Mouse (Mus musculus) intestine, embryonic 16.5 days (tissue): Measurements from ENCODE around the gene Tex29. TPM values are rescaled to one million over a fixed set of nuclear protein-coding genes. Genes with fewer than 3 reads are reported as not detected.

Source experiments
- ATAC-seq: fragments of 200-750 bp; cut with Nextera tagmentation; 2 replicates; pipeline ENCODE4 v1.8.0; 2017; ENCODE audit warnings: moderate TSS enrichment, moderate library complexity
- H3K27ac ChIP-seq: fragments of 300-500 bp; sonication (generic); 2 replicates; pipeline ENCODE4 v1.5.1; 2014; ENCODE audit warnings: mild to moderate bottlenecking, low read length
- H3K27me3 ChIP-seq: fragments of 300-500 bp; sonication (generic); replicated peaks from 2 replicates; pipeline ENCODE4 v1.6.1; 2014; ENCODE audit warnings: low read length, control low read depth, mixed read lengths; ENCODE audit not compliant: control insufficient read depth, insufficient read depth
- H3K36me3 ChIP-seq: fragments of 300-500 bp; sonication (generic); 2 replicates; pipeline ENCODE4 v1.6.1; 2014; ENCODE audit warnings: low read length, control low read depth; ENCODE audit not compliant: control insufficient read depth, insufficient read depth
- H3K4me1 ChIP-seq: fragments of 300-500 bp; sonication (generic); 2 replicates; pipeline ENCODE4 v1.6.1; 2014; ENCODE audit warnings: low read length, control low read depth, mixed read lengths; ENCODE audit not compliant: control insufficient read depth, insufficient read depth
- H3K4me2 ChIP-seq: fragments of 300-500 bp; sonication (generic); 2 replicates; pipeline ENCODE4 v1.6.1; 2014; ENCODE audit warnings: low read depth, low read length, control low read depth
- H3K4me3 ChIP-seq: fragments of 300-500 bp; sonication (generic); 2 replicates; pipeline ENCODE4 v1.5.1; 2014; ENCODE audit warnings: mild to moderate bottlenecking, low read length
- H3K9ac ChIP-seq: fragments of 300-500 bp; sonication (generic); 2 replicates; pipeline ENCODE4 v1.6.1; 2014; ENCODE audit warnings: low read depth, low read length
- H3K9me3 ChIP-seq: fragments of 300-500 bp; sonication (generic); 2 replicates; pipeline ENCODE4 v1.6.1; 2016; ENCODE audit warnings: low read length, control low read depth; ENCODE audit not compliant: control insufficient read depth
- WGBS: fragments of 180-500 bp; shearing (Covaris S2); extraction: QIAGEN DNeasy Blood & Tissue Kit; methylation state at CpG from one replicate; pipeline ENCODE4 v1.1.7; 2014; 5-methylcytosine and 5-hydroxymethylcytosine counted together
- polyA plus RNA-seq: library from polyadenylated mRNA; unstranded; fragments of >200 nt; fragmentation: Nextera tagmentation; extraction: Ambion mirVana; gene quantifications from 2 replicates; pipeline ENCODE4 v1.2.1, GENCODE M21; 2015

Gene Tex29
- polyA plus RNA-seq, result 0.37 TPM in 1 of 2 replicates, not detected in the other

DNA sequence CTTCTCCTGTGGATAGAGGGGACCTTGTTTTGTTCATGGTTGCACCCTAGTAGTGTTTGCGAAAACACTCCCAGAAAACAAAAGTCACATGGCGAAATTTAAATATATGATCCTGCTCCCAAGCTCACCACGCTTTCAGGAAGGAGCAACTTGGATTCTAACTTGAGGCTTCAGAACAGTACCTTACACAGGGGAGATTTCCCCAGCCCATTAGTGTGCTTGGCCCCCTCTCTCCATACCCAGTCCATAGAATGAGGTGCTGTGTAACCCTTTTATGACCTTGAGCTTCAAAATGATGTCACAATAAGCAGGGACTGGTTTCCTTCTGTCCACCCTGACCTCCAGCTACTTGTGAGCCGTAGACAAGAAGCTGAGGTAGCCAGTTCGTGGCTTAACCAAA lies at the start of gene Tex29:
Tex29 (plus strand) TSS at position 301 of the 400 bp plus-strand sequence.
- no peak within 1 kb of the TSS for H3K27ac ChIP-seq
- no peaks in the 10 kb centered on the region for H3K9me3 ChIP-seq
- H3K4me2 ChIP-seq, result no peak within 1 kb of the TSS
- no peak within 1 kb of the TSS for H3K9ac ChIP-seq
- no peak for ATAC-seq
- no peaks in the 10 kb centered on the region for H3K36me3 ChIP-seq
- 88% methylated on average over 5 of the region's 5 CpGs for WGBS
- no peaks in the 10 kb centered on the region; the same call in 1 of the 2 replicates for H3K4me1 ChIP-seq
- H3K27me3 ChIP-seq, result no peaks in the 10 kb centered on the region
- H3K4me3 ChIP-seq, result no peak within 1 kb of the TSS

- Histone ChIP-seq H3K36me3 (no peaks in the 10 kb centered on the region; the same call in 1 of the 2 replicates), H3K9ac (no peak overlapping the region), H3K4me1 (no peaks in the 10 kb centered on the region), H3K9me3 (no peaks in the 10 kb centered on the region), H3K27me3 (no peaks in the 10 kb centered on the region), H3K27ac (no peak overlapping the region), H3K4me3 (no peak overlapping the region), H3K4me2 (no peak overlapping the region)
- no peak for ATAC-seq
These were observed 45.3 kb upstream of the Tex29 start for GRCm38 (mm10) chr8:11794956-11795355.

DNA sequence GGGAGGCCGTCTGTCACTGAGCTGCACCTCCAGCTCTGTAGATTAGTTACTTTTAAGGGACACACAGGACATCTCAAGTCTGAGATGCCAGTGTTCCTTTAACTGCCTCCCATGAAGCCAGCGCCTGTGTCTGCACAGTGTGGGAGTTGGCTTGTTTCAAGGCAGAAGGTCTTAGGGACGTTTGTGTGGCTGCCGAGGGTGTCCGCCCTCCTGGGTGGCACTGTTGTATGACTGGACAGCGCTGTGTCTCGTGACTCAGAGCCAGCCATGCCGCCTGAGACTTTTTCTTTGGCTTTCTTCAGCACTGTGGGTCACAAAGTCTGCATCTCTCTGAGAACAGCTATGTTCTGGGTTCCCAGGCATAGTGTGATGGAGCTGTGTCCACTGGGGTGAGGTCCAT lies 43.1 kb upstream of the Tex29 start:
- no peaks in the 10 kb centered on the region for H3K4me1 ChIP-seq
- no peaks in the 10 kb centered on the region for H3K27me3 ChIP-seq
- WGBS, result 79% methylated on average over 8 of the region's 8 CpGs
- no peak overlapping the region for H3K4me2 ChIP-seq
- no peak for ATAC-seq
- H3K36me3 ChIP-seq, result no peaks in the 10 kb centered on the region; the same call in 1 of the 2 replicates
- no peak overlapping the region for H3K4me3 ChIP-seq
- H3K27ac ChIP-seq, result no peak overlapping the region
- H3K9me3 ChIP-seq, result no peaks in the 10 kb centered on the region
- H3K9ac ChIP-seq, result no peak overlapping the region

DNA sequence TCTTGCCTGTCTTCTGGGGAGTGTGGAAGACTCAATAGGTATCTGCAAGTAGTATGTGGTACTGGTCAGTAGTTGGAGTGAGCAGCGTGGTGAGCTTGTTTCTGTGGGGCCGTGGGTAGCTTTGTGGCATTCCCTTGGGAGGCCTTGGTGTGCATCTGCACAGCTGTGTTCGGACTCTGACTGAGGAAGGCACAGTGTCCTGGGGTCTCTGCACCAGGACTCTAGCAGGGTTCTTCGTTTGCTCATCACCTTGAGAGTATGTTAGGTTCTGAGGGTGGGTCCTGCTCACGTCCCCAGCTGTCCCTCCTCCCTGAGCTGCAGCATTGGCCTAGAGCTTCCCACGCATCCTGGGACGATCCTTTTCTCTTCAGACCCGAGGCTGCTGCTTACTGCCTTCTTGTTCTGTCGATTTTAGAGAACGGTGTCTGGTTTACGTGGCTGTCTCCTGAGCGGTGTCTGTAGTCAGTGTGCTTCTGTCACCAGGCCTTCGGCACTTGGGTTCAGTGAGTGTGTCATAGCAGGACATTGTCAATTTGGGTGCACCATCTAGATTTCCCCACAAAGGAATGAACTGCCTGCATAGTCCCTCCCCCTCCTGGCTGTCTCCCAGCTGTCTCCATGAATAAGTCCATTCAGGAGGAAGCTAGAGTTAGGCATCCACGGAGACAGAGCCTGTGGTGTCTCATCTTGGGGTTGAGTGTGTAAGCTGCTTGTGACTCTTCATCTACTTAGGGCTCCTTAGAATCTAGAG lies 42.4 kb upstream of the Tex29 start:
- Histone ChIP-seq H3K4me2 (no peak overlapping the region), H3K36me3 (peaks cover 3% of the 10 kb centered on the region), H3K27ac (no peak overlapping the region), H3K27me3 (no peaks in the 10 kb centered on the region), H3K9me3 (no peaks in the 10 kb centered on the region), H3K4me1 (no peaks in the 10 kb centered on the region), H3K9ac (no peak overlapping the region), H3K4me3 (no peak overlapping the region)
- 0 out of 2 replicates have a peak, but pooled peaks have one; percentile 46 for ATAC-seq
- WGBS, result 74% methylated on average over 14 of the region's 14 CpGs

DNA sequence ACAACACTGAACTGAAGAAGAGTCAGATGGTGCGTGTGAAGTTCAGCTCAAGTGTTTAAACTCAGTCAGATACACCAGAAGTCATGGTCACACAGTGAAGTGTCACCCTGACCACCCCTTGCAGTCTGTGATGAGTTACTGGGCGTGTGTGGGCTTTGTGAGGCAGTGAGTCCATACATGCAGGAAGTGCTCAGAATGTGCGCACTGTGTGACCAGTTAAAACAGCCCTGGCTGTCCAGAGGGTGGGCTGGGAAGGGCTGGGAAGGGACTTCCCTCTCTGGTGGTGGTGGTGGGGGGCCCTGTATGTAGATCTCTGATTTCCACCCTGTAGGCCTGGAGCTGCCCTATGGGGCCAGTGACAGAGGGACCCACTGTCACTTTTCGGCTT lies 41.8 kb upstream of the Tex29 start:
- H3K4me2 ChIP-seq, result no peak overlapping the region
- WGBS, result 82% methylated on average over 4 of the region's 4 CpGs

GRCm38 (mm10) chr8:11799098-11799497 lies 41.2 kb upstream of the Tex29 start:
- H3K4me3 ChIP-seq, result no peak overlapping the region
- no peak for ATAC-seq
- H3K4me1 ChIP-seq, result no peaks in the 10 kb centered on the region
- no peaks in the 10 kb centered on the region for H3K9me3 ChIP-seq
- no peak overlapping the region for H3K9ac ChIP-seq
- H3K4me2 ChIP-seq, result no peak overlapping the region
- H3K27ac ChIP-seq, result no peak overlapping the region
- peaks cover 3% of the 10 kb centered on the region for H3K36me3 ChIP-seq
- no peaks in the 10 kb centered on the region for H3K27me3 ChIP-seq
- 88% methylated on average over 3 of the region's 3 CpGs for WGBS

More for the DNA sequence above, 41.8 kb upstream of the Tex29 start:
- Histone ChIP-seq H3K27ac (no peak overlapping the region), H3K4me3 (no peak overlapping the region), H3K27me3 (no peaks in the 10 kb centered on the region), H3K36me3 (peaks cover 3% of the 10 kb centered on the region), H3K4me1 (no peaks in the 10 kb centered on the region), H3K9ac (no peak overlapping the region), H3K9me3 (no peaks in the 10 kb centered on the region)
- no peak for ATAC-seq

GRCm38 (mm10) chr8:11800481-11800880 lies 39.8 kb upstream of the Tex29 start:
- H3K4me2 ChIP-seq, result no peak overlapping the region
- no peak overlapping the region for H3K27ac ChIP-seq
- H3K4me1 ChIP-seq, result no peaks in the 10 kb centered on the region
- H3K9me3 ChIP-seq, result no peaks in the 10 kb centered on the region
- no peak overlapping the region for H3K4me3 ChIP-seq
- ATAC-seq, result no peak
- H3K9ac ChIP-seq, result no peak overlapping the region
- peaks cover 3% of the 10 kb centered on the region; the same call in 1 of the 2 replicates for H3K36me3 ChIP-seq
- H3K27me3 ChIP-seq, result no peaks in the 10 kb centered on the region
- WGBS, result 78% methylated on average over 7 of the region's 7 CpGs

DNA sequence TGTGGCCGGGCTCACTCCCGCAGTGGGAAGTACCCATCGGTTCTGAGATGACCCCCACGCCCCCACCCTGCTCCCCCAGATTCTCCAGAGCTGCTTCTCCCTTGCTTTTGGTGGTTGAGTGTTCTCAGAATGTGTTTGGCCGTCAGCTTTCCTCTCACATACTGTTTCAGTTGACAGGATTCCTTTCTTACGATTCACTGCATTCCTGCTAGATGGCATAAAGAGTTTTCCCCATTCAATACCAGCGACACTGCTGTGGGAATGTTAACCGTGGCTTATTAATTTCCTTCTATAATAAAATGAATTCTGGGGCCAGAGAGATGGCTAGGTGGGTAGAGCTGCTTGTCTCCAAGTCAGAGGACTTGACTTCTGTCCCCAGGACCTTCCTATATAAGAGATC lies 38.7 kb upstream of the Tex29 start:
- Histone ChIP-seq H3K27ac (no peak overlapping the region), H3K36me3 (peaks cover 8% of the 10 kb centered on the region), H3K9me3 (no peaks in the 10 kb centered on the region), H3K4me3 (no peak overlapping the region), H3K27me3 (no peaks in the 10 kb centered on the region), H3K9ac (no peak overlapping the region), H3K4me1 (peaks cover 4% of the 10 kb centered on the region; the same call in 1 of the 2 replicates), H3K4me2 (no peak overlapping the region)
- no peak for ATAC-seq
- 45% methylated on average over 8 of the region's 8 CpGs for WGBS

GRCm38 (mm10) chr8:11804914-11805313 lies 35.4 kb upstream of the Tex29 start:
- no peak for ATAC-seq
- 88% methylated on average over 4 of the region's 4 CpGs for WGBS

More at GRCm38 (mm10) chr8:11804914-11805313, 35.4 kb upstream of the Tex29 start:
- no peak overlapping the region for H3K4me3 ChIP-seq
- H3K9me3 ChIP-seq, result no peaks in the 10 kb centered on the region
- peaks cover 4% of the 10 kb centered on the region; the same call in 1 of the 2 replicates for H3K4me1 ChIP-seq
- H3K27me3 ChIP-seq, result no peaks in the 10 kb centered on the region
- no peak overlapping the region for H3K4me2 ChIP-seq
- H3K27ac ChIP-seq, result no peak overlapping the region
- peaks cover 12% of the 10 kb centered on the region for H3K36me3 ChIP-seq
- no peak overlapping the region for H3K9ac ChIP-seq
